Mouse (Mus musculus): ENCODE measurements around the gene Cped1.

- TF ChIP-seq POLR2A (IDR thresholded peaks at IDR 0.05; ENCODE audit: insufficient read depth, low read depth, low read length): no peak
- TF ChIP-seq CTCF (IDR thresholded peaks at IDR 0.05; ENCODE audit: insufficient read depth, low read depth, low read length): no peak
Observed at GRCm38 (mm10) chr6:22206179-22206578, 220.5 kb downstream of the Cped1 start.

All from olfactory bulb, adult 2 months (tissue).